Mouse (Mus musculus): Measurements from ENCODE around the gene Rad52. TPM values are rescaled to one million over a fixed set of nuclear protein-coding genes. Genes with fewer than 3 reads are reported as not detected.

Gene Rad52
- polyA plus RNA-seq, 1 experiment, result 20.4 TPM

DNA sequence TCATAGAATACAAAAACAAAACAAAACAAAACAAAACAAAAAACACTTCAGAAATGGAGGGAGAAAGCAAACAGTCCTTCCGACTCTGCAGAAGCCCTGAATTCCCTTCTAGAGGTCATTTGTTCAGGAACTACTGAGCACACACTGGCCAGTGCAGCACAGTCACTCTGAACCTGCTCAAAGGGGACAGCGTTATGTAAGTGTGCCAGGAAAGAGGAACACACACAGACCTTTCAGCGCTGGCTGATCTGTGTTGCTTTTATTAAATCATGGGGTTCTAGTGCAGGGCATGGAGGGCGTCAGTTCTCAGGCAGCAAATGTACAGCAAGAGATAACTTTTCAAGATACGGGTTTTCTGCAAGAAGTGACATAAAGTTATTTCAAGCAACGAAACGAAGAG, 19.3 kb upstream of the Rad52 start:
- no peak overlapping the region for H3K27ac ChIP-seq (ENCODE audit: insufficient read depth, low read length)
- DNase-seq (ENCODE audit: low read depth in 1 of 2, low spot score in 2 of 2), result no peak
- no peaks in the 10 kb centered on the region for H3K36me3 ChIP-seq (ENCODE audit: control insufficient read depth, insufficient read depth, low read length)
- TF ChIP-seq POLR2A (IDR thresholded peaks at IDR 0.05; ENCODE audit: low read depth, low read length), result no peak
- TF ChIP-seq CTCF (IDR thresholded peaks at IDR 0.05; ENCODE audit: extremely low read depth, insufficient read depth, insufficient read length, insufficient replicate concordance), result no peak
- no peaks in the 10 kb centered on the region for H3K27me3 ChIP-seq (ENCODE audit: control insufficient read depth, insufficient read depth, low read length)
- WGBS, result 35% methylated on average over 7 of the region's 7 CpGs
- no peaks in the 10 kb centered on the region for H3K4me1 ChIP-seq (ENCODE audit: control insufficient read depth, insufficient read depth, insufficient read length)
- H3K4me3 ChIP-seq (ENCODE audit: extremely low read depth, insufficient read depth, insufficient read length), result no peak overlapping the region

GRCm38 (mm10) chr6:119892711-119893110, 9.8 kb upstream of the Rad52 start:
- DNase-seq (ENCODE audit: low read depth in 1 of 2, low spot score in 2 of 2), result no peak
- Histone ChIP-seq H3K27me3 (ENCODE audit: control insufficient read depth, insufficient read depth, low read length) (no peaks in the 10 kb centered on the region), H3K4me1 (ENCODE audit: control insufficient read depth, insufficient read depth, insufficient read length) (no peaks in the 10 kb centered on the region), H3K36me3 (ENCODE audit: control insufficient read depth, insufficient read depth, low read length) (no peaks in the 10 kb centered on the region), H3K4me3 (ENCODE audit: extremely low read depth, insufficient read depth, insufficient read length) (no peak overlapping the region), H3K27ac (ENCODE audit: insufficient read depth, low read length) (no peak overlapping the region)
- TF ChIP-seq POLR2A (IDR thresholded peaks at IDR 0.05; ENCODE audit: low read depth, low read length) (no peak), CTCF (IDR thresholded peaks at IDR 0.05; ENCODE audit: extremely low read depth, insufficient read depth, insufficient read length, insufficient replicate concordance) (no peak)
- WGBS, result 52% methylated on average over 7 of the region's 7 CpGs

GRCm38 (mm10) chr6:119903081-119903789, 737 bp downstream of the Rad52 start:
- TF ChIP-seq CTCF (IDR thresholded peaks at IDR 0.05; ENCODE audit: extremely low read depth, insufficient read depth, insufficient read length, insufficient replicate concordance) (no peak), POLR2A (IDR thresholded peaks at IDR 0.05; ENCODE audit: low read depth, low read length) (no peak)
- no peaks in the 10 kb centered on the region; the same call in 1 of the 2 replicates for H3K4me1 ChIP-seq (ENCODE audit: control insufficient read depth, insufficient read depth, insufficient read length)
- no peaks in the 10 kb centered on the region; the same call in 1 of the 2 replicates for H3K36me3 ChIP-seq (ENCODE audit: control insufficient read depth, insufficient read depth, low read length)
- peak overlapping the region; percentile 91 for H3K4me3 ChIP-seq (ENCODE audit: extremely low read depth, insufficient read depth, insufficient read length)
- peak overlapping the region; percentile 66 for H3K27ac ChIP-seq (ENCODE audit: insufficient read depth, low read length)
- DNase-seq (ENCODE audit: low read depth in 1 of 2, low spot score in 2 of 2), result no peak
- H3K27me3 ChIP-seq (ENCODE audit: control insufficient read depth, insufficient read depth, low read length), result no peaks in the 10 kb centered on the region
- WGBS, result 20% methylated on average over 15 of the region's 15 CpGs

- no peaks in the 10 kb centered on the region; the same call in 1 of the 2 replicates for H3K36me3 ChIP-seq (ENCODE audit: control insufficient read depth, insufficient read depth, low read length)
- no peaks in the 10 kb centered on the region for H3K27me3 ChIP-seq (ENCODE audit: control insufficient read depth, insufficient read depth, low read length)
- whole genome bisulfite sequencing, result 93% methylated on average over 5 of the region's 5 CpGs
- TF ChIP-seq POLR2A (IDR thresholded peaks at IDR 0.05; ENCODE audit: low read depth, low read length), result no peak
- TF ChIP-seq CTCF (IDR thresholded peaks at IDR 0.05; ENCODE audit: extremely low read depth, insufficient read depth, insufficient read length, insufficient replicate concordance), result no peak
- no peaks in the 10 kb centered on the region; the same call in 1 of the 2 replicates for H3K4me1 ChIP-seq (ENCODE audit: control insufficient read depth, insufficient read depth, insufficient read length)
- DNase-seq (ENCODE audit: low read depth in 1 of 2, low spot score in 2 of 2), result no peak
- H3K27ac ChIP-seq (ENCODE audit: insufficient read depth, low read length), result no peak overlapping the region
- no peak overlapping the region for H3K4me3 ChIP-seq (ENCODE audit: extremely low read depth, insufficient read depth, insufficient read length)
Measured at GRCm38 (mm10) chr6:119905461-119905860, 3.0 kb downstream of the Rad52 start.

DNA sequence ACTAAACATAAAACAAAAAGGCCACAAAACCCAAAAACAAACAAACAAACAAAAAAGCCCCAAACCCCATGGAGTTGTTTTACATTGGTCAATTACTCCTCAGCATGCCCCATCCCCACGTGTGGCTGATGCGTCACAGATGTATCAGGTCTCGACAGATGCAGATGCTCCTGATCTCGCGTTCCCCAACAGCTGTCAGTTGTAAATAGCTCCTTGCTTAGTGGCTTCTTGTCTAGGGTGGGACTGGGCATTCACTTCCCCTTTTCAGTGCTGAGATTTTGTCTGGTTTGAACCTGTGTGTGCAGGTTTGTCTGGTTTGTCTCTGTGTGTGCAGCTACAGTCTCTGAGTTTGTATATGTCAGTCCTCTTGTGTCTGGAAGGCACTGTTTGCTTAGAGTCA, 9.5 kb downstream of the Rad52 start:
- no peak for DNase-seq (ENCODE audit: low read depth in 1 of 2, low spot score in 2 of 2)
- H3K27ac ChIP-seq (ENCODE audit: insufficient read depth, low read length), result no peak overlapping the region
- H3K36me3 ChIP-seq (ENCODE audit: control insufficient read depth, insufficient read depth, low read length), result peaks cover 9% of the 10 kb centered on the region; the same call in 1 of the 2 replicates
- H3K27me3 ChIP-seq (ENCODE audit: control insufficient read depth, insufficient read depth, low read length), result no peaks in the 10 kb centered on the region
- H3K4me1 ChIP-seq (ENCODE audit: control insufficient read depth, insufficient read depth, insufficient read length), result no peaks in the 10 kb centered on the region; the same call in 1 of the 2 replicates
- TF ChIP-seq POLR2A (IDR thresholded peaks at IDR 0.05; ENCODE audit: low read depth, low read length) (no peak), CTCF (IDR thresholded peaks at IDR 0.05; ENCODE audit: extremely low read depth, insufficient read depth, insufficient read length, insufficient replicate concordance) (no peak)
- no peak overlapping the region for H3K4me3 ChIP-seq (ENCODE audit: extremely low read depth, insufficient read depth, insufficient read length)
- WGBS, result 38% methylated on average over 5 of the region's 5 CpGs

GRCm38 (mm10) chr6:119915710-119916109, 13.2 kb downstream of the Rad52 start:
- DNase-seq (ENCODE audit: low read depth in 1 of 2, low spot score in 2 of 2), result no peak
- no peak overlapping the region for H3K4me3 ChIP-seq (ENCODE audit: extremely low read depth, insufficient read depth, insufficient read length)
- TF ChIP-seq POLR2A (IDR thresholded peaks at IDR 0.05; ENCODE audit: low read depth, low read length) (no peak), CTCF (IDR thresholded peaks at IDR 0.05; ENCODE audit: extremely low read depth, insufficient read depth, insufficient read length, insufficient replicate concordance) (no peak)
- H3K27me3 ChIP-seq (ENCODE audit: control insufficient read depth, insufficient read depth, low read length), result no peaks in the 10 kb centered on the region
- WGBS, result 93% methylated on average over 5 of the region's 5 CpGs
- H3K4me1 ChIP-seq (ENCODE audit: control insufficient read depth, insufficient read depth, insufficient read length), result peaks cover 5% of the 10 kb centered on the region; the same call in 1 of the 2 replicates
- no peak overlapping the region for H3K27ac ChIP-seq (ENCODE audit: insufficient read depth, low read length)
- H3K36me3 ChIP-seq (ENCODE audit: control insufficient read depth, insufficient read depth, low read length), result peaks cover 14% of the 10 kb centered on the region

DNA sequence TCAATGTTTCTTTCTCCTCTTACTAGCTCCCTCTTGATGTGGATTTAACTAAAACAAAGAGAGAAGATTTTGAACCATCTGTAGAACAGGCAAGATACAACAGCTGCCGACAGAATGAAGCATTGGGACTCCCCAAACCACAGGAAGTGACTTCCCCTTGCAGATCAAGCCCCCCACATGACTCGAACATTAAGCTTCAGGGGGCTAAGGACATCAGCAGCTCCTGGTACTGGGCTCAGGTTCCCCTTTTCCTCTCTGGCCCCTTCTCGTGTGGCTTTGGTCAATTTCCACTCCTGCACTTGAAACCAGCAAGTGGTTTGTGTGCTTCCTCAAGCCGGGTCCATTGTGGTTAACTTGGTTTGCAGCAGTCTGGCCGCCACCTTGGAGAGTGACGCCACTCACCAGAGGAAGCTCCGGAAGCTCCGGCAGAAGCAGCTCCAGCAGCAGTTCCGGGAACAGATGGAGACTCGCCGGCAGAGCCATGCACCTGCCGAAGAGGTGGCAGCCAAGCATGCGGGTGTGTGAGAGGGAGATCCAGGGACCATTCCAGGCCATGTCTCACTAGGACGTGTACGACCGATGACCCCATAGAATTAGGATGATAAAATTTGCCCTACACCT, 16.2 kb downstream of the Rad52 start:
- Histone ChIP-seq H3K27ac (ENCODE audit: insufficient read depth, low read length) (no peak overlapping the region), H3K4me3 (ENCODE audit: extremely low read depth, insufficient read depth, insufficient read length) (no peak overlapping the region), H3K36me3 (ENCODE audit: control insufficient read depth, insufficient read depth, low read length) (peaks cover 20% of the 10 kb centered on the region)

More for the DNA sequence above, 16.2 kb downstream of the Rad52 start:
- peak; percentile 12 to 27 for DNase-seq (ENCODE audit: low read depth in 1 of 2, low spot score in 2 of 2)
- TF ChIP-seq CTCF (IDR thresholded peaks at IDR 0.05; ENCODE audit: extremely low read depth, insufficient read depth, insufficient read length, insufficient replicate concordance) (no peak), POLR2A (IDR thresholded peaks at IDR 0.05; ENCODE audit: low read depth, low read length) (no peak)
- peaks cover 5% of the 10 kb centered on the region; the same call in 1 of the 2 replicates for H3K4me1 ChIP-seq (ENCODE audit: control insufficient read depth, insufficient read depth, insufficient read length)
- H3K27me3 ChIP-seq (ENCODE audit: control insufficient read depth, insufficient read depth, low read length), result no peaks in the 10 kb centered on the region
- 12% methylated on average over 16 of the region's 16 CpGs for WGBS
